Mouse (Mus musculus): ENCODE results near the gene Orm2.

The Orm2 gene

GRCm38 (mm10) chr4:63405683-63406082 lies 43.4 kb downstream of the Orm2 start:
- no peak for DNase-seq (ENCODE audit: low spot score)

- DNase-seq (ENCODE audit: low spot score): no peak
Observed at GRCm38 (mm10) chr4:63408247-63408646, 46.0 kb downstream of the Orm2 start.

- DNase-seq (ENCODE audit: low spot score): no peak
Observed at GRCm38 (mm10) chr4:63408649-63409048, 46.4 kb downstream of the Orm2 start.

- DNase-seq (ENCODE audit: low spot score): no peak
Observed at GRCm38 (mm10) chr4:63409317-63409907, 47.2 kb downstream of the Orm2 start.

- peak; percentile 78 for DNase-seq (ENCODE audit: low spot score)
Observed at GRCm38 (mm10) chr4:63409908-63410582, 47.8 kb downstream of the Orm2 start.

GRCm38 (mm10) chr4:63410583-63410934 lies 48.3 kb downstream of the Orm2 start:
- peak; percentile 96 for DNase-seq (ENCODE audit: low spot score)

GRCm38 (mm10) chr4:63411222-63411621 lies 49.0 kb downstream of the Orm2 start:
- no peak for DNase-seq (ENCODE audit: low spot score)

- no peak for DNase-seq (ENCODE audit: low spot score)
Observed at GRCm38 (mm10) chr4:63414951-63415350, 52.7 kb downstream of the Orm2 start.

Data from testis, postnatal 10 days (tissue).